Mouse (Mus musculus) adrenal gland, adult 18-20 months (tissue): ENCODE results near the gene Pigh. TPM values are rescaled to one million over a fixed set of nuclear protein-coding genes. Genes with fewer than 3 reads are reported as not detected.

ENCODE experiments used
- DNase-seq, 2 experiments: peaks; one replicate each; pipeline ENCODE4 v3.0.0; 2021 to 2022; ENCODE audit warnings: low spot score in 2 of 2
- long read RNA-seq, 2 experiments: library from polyadenylated mRNA; stranded (forward); transcript quantifications; one replicate each; pipeline ENCODE4 v2.0.0; 2021
- total RNA-seq, 2 experiments: library from RNA; stranded (reverse); gene quantifications; 1 replicate in 1 of 2; 2 replicates in 1 of 2; pipeline ENCODE4 v1.2.3; 2021

Gene Pigh
- total RNA-seq = 1 to 10 TPM; 7.5 to 9.6 TPM
- long read RNA-seq, experiment 1, partial matches to known transcripts = 0 of 8 reads
- long read RNA-seq, experiment 1, other reads (novel, unspliced or antisense) = 3 of 8 reads
- long read RNA-seq, experiment 2, transcript Pigh-201 (4 exons, 2,339 nt) = major isoform, 8 of 12 reads
- long read RNA-seq, experiment 2, partial matches to known transcripts = 0 of 12 reads
- long read RNA-seq, experiment 2, other reads (novel, unspliced or antisense) = 3 of 12 reads

DNA sequence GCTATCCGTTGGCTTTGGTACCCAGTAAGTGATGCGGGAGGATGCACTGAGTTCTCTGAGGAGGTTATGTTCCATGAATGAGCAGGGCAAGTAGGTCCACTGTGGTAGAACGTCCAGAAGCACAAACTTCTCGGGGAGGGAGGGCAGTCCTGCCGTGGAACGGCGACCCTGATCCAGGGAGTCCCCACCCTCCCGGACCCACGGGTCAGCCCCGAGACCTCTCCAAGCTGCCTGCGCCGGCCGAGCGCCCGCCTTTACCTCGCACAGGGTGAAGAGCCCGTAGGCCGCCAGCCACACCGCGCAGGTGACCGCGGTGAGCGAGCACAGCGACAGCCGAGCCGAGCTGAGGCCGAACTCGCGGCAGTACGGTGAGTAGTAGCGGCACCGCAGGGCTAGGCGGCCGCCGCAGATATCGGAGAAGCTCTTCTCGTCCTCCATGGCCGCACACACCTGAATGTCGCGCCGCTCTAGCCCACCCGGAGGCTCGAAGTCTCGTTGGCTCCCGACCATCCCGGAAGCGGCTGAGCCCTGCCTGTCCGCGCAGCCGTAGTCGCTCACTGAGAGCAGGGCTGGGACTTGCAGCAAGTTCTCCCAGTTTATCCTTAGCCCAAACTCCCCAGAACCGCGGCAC is at the start of gene Pigh:
Gene Pigh, minus strand, starts transcription at position 470 of the 631 bp plus-strand sequence.
- DNase-seq = peak; percentile 72 to 73

DNA sequence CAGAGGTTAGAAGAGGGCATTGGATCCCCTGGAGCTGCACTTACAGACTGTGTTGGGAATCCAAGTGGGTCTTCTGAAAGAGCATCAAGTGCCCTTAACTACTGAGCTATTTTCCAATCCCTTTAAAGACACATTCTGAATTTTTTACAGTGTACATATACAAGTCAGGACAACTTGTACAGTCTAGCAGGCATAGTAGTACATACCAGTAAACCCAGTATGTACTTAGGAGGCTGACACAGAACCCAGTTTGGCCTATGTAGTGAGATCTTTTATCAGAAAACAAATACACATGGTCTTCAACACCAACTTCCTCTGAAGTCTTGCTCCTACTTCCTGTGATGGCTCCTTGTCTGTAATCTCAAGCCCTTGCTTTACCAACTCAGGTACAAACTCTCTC is 49.5 kb upstream of the Pigh start:
- DNase-seq = no peak

DNA sequence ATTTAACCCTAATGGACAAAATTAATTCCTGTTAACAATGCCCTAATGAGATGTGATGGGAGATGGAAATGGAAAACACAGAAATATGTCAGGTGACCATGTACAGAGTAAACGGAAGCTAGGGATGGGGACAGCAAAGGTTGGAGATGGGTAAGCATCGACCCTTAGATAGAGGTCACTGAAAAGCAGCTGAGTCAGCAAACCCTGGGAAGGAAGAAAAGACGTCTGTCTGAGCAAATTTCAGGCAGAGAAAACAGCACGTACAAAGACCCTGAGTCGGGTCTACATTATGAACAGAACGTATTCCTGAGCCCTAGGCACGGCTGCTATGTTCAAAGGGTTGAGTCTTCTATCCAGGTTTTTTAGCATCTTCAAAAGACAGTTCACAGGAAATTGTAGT is 47.5 kb upstream of the Pigh start:
- no peak for DNase-seq

DNA sequence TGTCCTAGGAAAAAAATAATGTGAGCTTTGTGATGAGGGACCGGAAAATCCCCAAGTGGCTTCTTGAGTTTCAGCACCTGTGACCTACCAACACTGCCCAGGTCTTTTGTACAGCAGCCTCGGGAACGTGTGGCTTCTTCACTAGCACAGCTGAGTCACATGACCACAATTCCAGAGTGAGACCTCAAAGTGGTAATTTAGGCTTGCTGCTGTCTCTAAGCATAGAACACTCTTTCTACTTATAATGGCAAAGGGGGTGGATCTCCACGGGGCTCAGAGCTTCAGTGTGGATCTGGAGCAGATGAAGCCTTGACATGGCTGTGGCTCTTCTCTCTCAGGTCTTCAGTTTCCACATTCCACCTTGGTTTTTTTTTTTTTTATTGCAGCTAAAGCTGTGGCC is 45.7 kb upstream of the Pigh start:
- no peak for DNase-seq

DNA sequence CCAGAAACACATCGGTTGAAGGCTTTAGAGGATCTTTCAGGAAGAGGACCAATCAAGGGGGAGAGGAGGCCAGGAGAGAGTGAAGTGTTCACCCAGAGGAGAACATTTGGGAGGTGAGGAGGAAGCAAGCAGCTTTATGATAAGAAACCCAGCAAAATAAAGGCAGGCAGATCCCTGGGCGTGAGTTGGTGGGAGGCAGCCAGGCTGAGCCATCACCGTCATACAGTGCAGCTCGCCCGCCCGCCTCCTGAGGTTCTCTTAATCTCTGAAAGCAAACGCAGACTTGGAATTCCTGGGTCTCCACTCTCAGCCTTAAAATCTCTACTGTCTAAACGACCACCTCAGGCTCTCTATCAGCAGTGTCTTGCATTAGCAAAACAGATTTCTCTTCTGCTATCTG is 45.2 kb upstream of the Pigh start:
- no peak for DNase-seq

DNA sequence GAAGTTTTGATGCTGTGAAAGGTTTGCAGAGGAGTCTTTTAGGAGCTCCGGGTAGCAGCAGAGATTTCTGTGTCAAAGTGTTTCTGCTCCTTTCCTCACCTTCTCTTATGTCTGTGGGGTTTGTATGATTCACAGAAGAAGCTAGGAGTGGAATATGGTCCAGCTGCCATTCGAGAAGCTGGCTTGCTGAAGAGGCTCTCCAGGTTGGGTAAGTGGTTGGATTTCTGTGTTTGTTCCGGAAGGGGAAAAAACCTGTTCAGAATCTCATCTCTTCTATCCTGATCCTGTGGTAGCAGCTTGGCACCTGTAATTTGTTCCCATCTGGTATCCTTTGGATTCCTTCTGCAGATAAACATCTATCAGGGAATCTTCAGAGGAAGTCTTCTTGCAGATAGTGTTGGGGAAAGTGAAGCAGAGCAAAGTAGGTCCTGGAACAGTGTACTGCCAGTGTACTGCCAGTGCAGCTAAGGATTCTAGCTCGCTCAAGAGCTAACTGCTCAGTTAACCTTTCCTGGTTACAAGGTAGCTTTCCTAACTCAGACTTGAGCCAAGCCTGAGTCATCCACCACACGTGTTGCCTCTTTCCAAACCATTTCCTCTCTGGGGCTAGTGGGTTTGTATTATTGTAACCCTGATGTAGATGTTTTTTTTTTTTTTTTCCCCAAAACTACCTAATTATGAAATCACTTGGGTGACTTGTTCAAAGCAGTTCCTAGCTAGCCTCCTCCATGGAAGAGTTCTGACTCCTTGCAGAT is 42.4 kb upstream of the Pigh start:
- no peak for DNase-seq

DNA sequence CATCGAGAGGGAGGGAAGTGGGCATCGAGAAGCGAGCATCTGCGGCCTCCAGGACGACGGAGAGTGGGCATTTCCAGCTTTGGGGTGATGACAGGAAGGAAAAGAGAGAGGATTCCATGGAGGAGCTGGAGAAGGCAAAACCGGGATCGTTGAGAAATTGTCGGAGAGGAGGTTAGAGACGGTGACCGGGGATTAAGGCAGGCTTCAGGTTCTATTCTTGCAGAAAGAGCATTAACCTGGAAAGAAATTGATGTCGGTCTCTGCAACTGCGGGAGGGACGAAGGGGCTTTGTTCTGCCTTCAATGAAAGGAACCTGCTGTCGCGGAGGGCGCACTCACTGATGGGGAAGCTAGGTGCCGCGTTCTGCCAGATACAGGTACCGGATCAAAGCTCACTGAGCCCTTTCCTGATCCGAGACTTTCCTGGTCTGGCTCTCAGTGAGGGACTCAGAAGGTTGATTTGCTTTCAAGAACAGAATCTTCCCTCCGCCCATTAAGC is 41.8 kb upstream of the Pigh start:
- no peak for DNase-seq

DNA sequence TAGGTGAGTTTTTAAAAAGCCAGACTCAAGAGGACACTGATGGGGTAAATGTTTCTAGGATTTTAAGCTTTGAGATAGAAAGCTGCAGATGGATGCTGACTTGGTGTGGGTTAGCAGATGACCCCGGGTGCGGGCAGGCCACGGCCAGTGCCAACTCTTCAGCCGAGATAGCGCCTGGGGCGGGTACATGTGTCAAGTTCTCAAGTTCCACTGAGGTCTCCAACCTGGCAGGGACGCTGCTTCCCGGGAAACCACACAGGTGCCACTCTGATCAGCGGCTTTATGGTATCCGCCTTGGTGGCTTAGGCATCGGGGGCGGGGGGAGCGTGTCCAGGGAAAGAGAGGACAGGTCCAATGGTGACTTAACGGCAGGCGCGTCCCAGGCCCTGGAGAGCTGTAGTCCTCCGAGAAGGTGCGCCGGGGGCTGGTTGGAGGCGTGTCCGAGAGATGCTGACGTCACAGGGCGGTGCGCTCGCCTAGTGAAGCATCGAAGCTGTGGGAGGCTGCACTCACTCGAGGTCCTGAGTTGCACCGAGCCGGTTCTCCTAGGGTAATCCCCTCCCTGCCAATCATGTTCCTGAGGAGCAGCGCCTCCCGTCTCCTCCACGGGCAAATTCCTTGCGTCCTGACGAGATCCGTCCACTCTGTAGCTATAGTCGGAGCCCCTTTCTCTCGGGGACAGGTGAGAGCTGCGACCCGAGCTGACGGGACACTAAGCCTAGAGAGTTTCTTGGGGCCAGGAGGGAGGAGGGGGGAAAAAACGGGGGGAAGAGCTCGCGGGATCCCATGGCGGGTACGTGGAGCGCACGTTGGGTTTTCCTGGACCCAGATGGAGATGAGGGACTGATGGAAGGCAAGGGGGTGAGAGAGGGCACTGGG is 41.1 kb upstream of the Pigh start, which contains the start of gene Arg2:
Gene Arg2, plus strand, starts transcription at position 479 of the 879 bp plus-strand sequence.
- peak; percentile 52 to 57 for DNase-seq

DNA sequence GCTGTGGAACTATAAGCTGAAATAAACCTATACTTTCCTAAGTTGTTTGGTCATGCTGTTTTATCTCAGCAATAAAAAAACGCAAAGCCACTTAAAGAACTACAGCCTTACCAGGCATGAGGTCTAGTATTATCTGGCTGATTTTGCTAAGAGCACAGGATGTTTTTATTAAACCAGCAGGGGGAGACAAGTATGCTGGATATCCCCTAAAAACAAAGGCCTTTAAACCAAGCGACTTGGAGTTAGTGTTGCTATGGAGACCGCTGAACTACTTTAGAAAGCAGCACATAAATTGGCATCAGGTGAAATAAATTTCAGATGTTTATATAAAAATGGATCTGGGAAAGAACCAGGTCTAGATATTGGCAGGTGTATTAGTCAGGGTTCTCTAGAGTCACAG is 33.4 kb upstream of the Pigh start:
- no peak for DNase-seq

DNA sequence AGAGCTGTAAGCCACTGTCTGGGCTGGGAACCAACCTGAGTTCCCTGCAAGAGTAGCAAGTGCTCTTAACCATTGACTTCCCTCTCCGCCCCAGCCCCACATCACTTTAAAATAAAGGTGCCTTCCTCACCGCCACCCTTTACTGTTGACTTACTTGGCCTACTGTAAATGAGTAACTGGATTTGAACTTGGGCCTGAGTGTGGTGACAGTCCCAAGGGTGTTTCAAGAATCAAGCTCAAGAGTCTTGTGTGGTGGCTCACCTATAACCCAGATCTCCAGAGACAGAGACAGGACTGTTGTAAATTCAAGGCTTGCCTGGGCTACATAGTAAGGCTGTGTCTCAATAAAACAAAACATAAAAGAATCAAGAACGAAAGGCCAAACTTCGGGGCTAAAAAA is 29.5 kb upstream of the Pigh start:
- DNase-seq = no peak

DNA sequence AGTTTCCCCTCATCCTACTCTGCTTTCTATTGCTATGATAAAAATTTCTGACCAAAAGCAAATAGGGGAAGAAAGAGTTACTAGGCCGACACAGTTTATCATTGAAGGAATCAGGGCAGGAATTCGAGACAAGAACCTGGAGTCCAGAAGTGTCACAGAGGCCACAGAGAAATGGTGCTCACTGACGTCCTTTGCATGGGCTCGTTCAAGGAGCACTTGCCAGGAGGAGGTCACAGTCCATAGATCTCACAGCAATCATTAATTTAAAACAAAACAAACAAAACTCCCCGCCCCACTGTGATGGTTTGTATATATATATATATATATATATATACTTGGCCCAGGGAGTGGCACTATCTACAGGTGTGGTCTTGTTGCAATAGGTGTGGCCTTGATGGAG is 15.9 kb upstream of the Pigh start:
- DNase-seq = no peak

DNA sequence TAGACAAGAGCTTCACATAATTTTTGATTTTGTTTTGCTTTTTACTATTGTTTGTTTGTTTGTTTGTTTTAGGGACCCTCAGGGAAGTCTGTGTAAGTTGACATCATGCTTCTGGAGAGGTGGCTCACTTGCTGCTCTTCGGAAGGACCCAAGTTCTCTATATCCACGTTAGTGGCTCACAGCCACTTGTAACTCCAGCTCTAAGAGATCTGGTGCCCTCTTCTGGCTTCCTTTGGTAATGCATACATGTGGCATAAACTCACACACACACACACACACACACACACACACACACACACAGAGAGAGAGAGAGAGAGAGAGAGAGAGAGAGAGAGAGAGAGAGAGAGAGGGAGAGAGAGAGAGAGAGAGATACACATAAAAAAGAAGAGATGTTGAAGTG is 15.1 kb upstream of the Pigh start:
- no peak for DNase-seq

DNA sequence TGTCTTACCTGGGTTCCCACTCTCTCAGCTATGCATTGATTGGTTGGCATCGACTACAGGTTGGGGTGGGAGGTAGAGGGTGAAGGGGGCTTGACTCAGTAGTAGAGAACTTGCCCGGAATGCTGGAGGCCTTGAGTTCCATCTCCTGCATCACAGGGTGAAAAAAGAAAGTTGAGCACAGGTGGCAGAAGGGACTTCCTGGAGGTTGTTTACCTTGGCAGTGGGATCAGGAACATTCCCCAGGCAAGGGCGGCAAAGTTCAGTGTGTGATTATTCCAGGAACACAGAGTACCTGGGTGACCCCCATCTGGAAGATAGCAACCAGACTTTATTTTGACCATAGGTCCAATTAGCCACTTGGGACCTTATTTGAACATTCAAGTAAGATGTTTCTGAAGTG is 14.3 kb upstream of the Pigh start:
- no peak for DNase-seq

DNA sequence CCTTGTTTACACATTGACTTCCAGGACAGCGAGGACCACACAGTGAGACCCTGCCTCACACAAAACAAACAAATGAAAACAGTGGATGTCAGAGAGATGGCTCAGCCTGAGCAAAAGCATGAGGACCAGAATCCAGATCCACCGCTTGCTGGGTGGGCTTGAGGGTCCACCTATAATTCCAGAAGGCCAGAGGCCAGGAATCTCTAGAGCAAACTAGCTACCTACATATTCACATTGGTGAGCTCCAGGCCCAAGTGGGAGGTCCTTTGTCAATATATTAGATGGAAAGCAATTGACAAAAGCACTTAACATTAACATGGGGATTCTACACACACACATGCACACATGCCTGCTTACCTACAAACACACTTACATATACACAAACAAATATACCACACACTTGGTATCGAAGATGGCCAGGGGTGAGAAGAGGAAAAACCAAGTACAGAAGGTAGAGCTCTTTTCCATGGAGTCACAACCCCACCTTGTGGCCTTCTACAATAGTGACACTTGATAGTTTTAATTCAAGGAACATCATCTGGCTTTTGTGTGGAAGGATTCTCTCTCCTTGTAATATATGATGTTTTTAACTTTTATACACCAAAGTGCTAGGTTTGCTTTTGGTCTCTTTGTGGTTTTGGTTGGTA is 7.8 kb upstream of the Pigh start:
- peak in 1 of 2 experiments; percentile 5 for DNase-seq

DNA sequence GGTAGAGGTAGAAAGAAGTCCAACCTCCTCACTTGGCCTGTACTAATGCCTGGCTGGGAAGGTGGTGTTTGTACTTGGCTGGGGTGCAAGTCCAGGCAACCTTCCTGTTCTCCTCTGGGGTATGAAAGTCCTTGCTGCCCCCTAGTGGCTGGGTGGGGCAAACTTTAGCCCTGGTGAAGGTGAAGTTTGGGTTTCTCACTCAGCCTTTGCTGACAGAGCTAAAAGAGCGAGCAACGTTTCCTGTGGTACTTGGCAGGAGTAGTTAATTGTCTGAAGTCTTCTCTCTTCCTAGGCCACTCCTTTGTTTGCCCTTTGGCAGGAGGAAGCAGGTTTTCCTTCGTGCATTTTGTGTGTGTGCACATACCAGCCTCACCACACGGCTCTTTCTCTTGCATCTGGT is 3.1 kb upstream of the Pigh start:
- peak; percentile 60 to 75 for DNase-seq

DNA sequence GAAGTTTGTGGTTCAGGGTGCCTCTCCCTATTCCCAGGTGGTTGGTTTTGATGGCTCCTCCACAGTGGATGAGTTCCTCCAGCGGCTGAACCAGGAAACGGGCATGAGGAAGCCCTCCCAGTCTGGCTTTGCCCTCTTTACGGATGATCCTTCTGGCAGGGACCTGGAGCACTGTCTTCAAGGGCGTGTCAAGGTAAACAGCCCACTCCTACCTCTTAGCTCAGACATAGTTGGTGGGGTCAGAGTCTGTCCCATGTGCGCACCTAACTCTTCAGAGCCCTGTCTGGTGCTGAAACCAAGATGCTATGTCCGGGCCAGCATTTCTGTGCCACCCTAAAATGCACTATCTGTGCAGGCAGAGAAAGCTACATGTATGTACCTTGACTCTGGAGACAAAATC is 16.1 kb downstream of the Pigh start:
- no peak for DNase-seq

DNA sequence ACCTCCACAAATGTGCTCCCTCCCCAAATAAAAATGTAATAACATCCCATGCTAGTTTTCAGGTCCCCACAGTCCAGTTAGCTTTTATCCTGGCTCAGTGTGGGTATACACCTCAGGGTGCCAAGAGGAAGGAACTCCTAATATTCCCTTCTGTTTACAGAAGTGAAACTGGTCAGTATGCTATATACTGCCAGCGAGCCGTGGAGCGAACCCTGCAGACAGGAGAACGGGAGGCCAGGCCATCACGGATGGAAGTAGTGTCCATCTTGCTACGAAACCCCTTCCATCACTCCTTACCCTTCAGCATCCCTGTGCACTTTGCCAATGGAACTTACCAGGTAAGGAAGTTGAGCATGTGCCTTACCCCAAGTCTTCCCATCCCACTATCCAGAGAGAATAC is 16.9 kb downstream of the Pigh start:
- no peak for DNase-seq

DNA sequence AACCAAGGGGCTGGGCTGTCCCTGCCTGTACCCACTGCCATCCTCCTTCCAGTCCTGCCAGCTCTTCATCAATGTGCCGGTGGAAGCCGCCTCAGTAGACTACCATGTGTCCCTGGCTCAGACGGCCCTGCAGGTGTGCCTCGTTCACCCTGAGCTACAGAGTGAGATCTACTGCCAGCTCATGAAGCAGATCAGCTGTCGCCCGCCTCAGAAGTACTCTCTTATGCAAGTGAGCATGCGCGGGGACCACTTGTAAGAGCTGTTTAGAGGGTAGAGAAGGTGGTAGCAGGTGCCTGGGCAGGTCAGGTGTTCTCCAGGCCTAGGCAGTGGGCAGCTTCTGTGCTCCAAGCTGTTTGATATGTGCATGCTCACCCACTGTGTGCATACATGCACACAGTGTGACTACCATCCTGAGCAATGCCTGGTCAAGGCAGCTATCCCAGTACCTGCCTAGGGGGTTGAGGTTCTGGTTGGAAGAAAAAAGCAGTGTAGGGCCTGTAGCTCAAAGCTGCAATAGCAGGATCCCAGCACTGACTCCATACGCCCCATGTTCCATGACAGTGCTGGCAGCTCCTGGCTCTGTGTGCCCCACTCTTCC is 18.6 kb downstream of the Pigh start:
- no peak for DNase-seq

DNA sequence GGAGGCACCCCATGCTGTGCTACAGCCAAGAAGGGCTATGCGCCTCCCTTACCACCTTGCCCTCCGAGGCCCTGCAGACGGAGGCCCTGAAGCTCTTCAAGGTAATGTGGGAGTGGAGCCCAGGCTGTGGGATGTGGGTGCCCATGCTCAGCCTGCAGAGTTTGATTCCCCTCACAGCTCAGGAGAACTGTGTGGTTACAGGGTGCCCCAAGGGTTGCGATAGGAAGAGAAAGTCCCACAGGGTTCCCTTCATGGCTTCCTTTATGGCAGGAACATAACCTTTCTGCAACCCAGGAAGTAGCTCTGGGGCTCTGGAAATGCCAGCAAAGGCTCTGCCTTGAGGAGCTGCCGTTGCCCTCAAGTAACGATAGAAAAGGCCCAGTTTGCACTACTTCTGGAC is 19.5 kb downstream of the Pigh start:
- no peak for DNase-seq

DNA sequence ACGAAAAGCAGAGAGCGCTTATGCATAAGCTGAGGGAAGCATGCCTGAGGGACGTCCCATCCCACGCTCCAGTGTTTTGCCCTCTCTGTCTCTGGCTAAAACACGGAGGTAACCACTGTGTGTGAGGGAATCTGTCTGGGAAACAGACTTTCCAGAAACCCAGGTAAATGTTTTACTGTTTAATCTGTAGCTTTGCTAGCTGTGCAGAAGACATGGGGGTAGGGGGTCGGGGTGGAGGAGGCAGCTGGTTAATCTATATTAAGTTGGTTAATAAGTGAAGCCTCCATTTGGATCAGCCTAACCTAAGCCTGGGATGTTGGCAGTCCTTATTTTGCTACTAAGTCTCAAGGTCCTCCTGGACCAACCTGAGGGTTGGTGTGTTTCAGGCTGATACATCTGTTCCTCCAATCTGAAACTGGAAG is 20.3 kb downstream of the Pigh start:
- no peak for DNase-seq
